Mouse (Mus musculus) colon, adult 2 months (tissue): ENCODE measurements around the gene Rab33a. TPM values are rescaled to one million over a fixed set of nuclear protein-coding genes. Genes with fewer than 3 reads are reported as not detected.

Experiments used
- polyA plus RNA-seq: library from polyadenylated mRNA; depleted of rRNA; stranded (reverse); fragments of >200 nt; gene quantifications from 2 replicates; pipeline ENCODE4 v1.2.3, GENCODE M21; 2012; rRNA removed

The Rab33a gene
- polyA plus RNA-seq = 0.83 and 1.4 TPM in 2 replicates

GRCm38 (mm10) chrX:48518808-48519548 is at the start of gene Rab33a:
Gene Rab33a, plus strand, starts transcription at chrX:48519285.

GRCm38 (mm10) chrX:48513166-48513807 is 5.8 kb upstream of the Rab33a start, which contains the start of gene Aifm1:
Gene Aifm1, minus strand, starts transcription at chrX:48513563.

Other genes starting within 250 kb of the Rab33a start
- 4.8 and 5.0 TPM in 2 replicates for gene Bcorl1, start 177.9 kb upstream of the Rab33a start, polyA plus RNA-seq
- 28.8 and 31.5 TPM in 2 replicates for gene Elf4, start 56.2 kb upstream of the Rab33a start, polyA plus RNA-seq
- 8.5 and 9.2 TPM in 2 replicates for gene Aifm1, start 5.7 kb upstream of the Rab33a start, polyA plus RNA-seq
- 0.55 and 0.76 TPM in 2 replicates for gene Zfp280c, start 75.2 kb downstream of the Rab33a start, polyA plus RNA-seq
- gene Slc25a14, start 104.1 kb downstream of the Rab33a start, polyA plus RNA-seq = 2.0 and 2.3 TPM in 2 replicates
- gene Gpr119, start 155.2 kb downstream of the Rab33a start, polyA plus RNA-seq = 0.52 and 0.88 TPM in 2 replicates
- 0.48 and 0.72 TPM in 2 replicates for gene Rbmx2, start 175.7 kb downstream of the Rab33a start, polyA plus RNA-seq